Mouse (Mus musculus): ENCODE results near the gene A930017K11Rik. TPM values are rescaled to one million over a fixed set of nuclear protein-coding genes. Genes with fewer than 3 reads are reported as not detected.
A peak's percentile ranks its signal among the peaks of the same experiment; 100 is the strongest.

Gene A930017K11Rik
- polyA plus RNA-seq, 1 experiment from 2014 or later, result 0.09 TPM

- no peak overlapping the region for H3K4me2 ChIP-seq
- peak overlapping the region; percentile 10; the same call in 1 of the 2 replicates for H3K27ac ChIP-seq
- peaks cover 31% of the 10 kb centered on the region for H3K4me1 ChIP-seq
- no peak overlapping the region for H3K9ac ChIP-seq
- ATAC-seq (ENCODE audit: borderline replicate concordance, extremely low read depth, low FRiP score, low TSS enrichment), result no peak
- 72% methylated on average over 5 of the region's 5 CpGs for WGBS
- no peaks in the 10 kb centered on the region for H3K27me3 ChIP-seq
- no peaks in the 10 kb centered on the region for H3K9me3 ChIP-seq
- H3K36me3 ChIP-seq, result no peaks in the 10 kb centered on the region
- no peak overlapping the region for H3K4me3 ChIP-seq
These were observed 27.7 kb upstream of the A930017K11Rik start for GRCm38 (mm10) chr17:25979829-25980738.

DNA sequence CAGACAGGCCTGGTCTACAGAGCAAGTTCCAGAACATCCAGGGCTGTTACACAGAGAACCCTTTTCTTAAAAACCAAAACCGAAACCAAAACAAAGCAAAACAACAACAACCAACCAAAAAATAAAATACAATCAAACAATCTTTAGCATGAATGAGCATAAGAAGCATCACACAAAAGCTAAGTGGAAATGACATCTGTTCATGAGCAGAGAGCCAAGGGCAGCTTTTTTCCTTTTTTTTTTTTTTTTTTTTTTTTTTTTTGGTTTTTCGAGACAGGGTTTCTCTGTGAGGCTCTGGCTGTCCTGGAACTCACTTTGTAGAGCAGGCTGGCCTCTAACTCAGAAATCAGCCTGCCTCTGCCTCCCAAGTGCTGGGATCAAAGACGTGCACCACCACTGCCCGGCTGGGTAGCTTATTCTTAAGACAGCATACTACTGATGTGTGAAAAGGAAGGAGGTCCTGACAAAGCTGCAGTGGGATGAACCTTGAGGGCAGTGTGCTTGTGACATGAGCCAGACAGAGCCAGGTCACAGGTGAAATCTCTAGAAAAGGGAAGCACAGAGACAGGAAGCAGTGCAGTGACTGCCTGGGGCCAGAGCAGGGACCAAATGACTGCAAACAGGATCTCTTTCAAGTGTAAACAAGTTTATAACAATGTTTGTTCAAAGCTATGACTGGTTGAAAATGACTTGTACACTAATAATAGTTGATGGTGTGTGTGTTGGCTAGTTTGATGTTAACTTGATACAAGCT lies 18.8 kb upstream of the A930017K11Rik start:
- H3K27ac ChIP-seq, result no peak overlapping the region
- WGBS, result 76% methylated on average over 4 of the region's 4 CpGs
- no peak for ATAC-seq (ENCODE audit: borderline replicate concordance, extremely low read depth, low FRiP score, low TSS enrichment)

DNA sequence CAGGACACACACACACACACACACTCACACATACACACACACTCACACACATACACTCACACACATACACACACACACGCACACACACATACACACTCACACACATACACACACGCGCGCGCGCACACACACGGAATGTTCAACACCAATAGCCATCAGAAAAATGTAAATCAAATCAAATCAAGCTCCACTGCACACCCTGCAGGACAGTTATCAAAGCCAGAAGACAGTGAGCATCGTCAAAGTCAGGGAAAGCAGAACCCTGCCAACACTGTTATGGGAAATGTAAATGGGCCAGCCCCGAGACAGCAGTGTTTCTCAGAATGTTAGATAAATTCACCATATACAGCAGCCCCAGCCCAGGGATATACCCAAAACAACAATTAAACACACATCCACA lies 18.1 kb upstream of the A930017K11Rik start:
- Histone ChIP-seq H3K4me3 (no peak overlapping the region), H3K9ac (no peak overlapping the region), H3K27me3 (no peaks in the 10 kb centered on the region), H3K4me1 (peaks cover 21% of the 10 kb centered on the region), H3K4me2 (no peak overlapping the region), H3K9me3 (no peaks in the 10 kb centered on the region), H3K27ac (no peak overlapping the region), H3K36me3 (no peaks in the 10 kb centered on the region)
- 92% methylated on average over 9 of the region's 9 CpGs for WGBS
- ATAC-seq (ENCODE audit: borderline replicate concordance, extremely low read depth, low FRiP score, low TSS enrichment), result no peak

More for the DNA sequence above, 18.8 kb upstream of the A930017K11Rik start:
- Histone ChIP-seq H3K4me3 (no peak overlapping the region), H3K27me3 (no peaks in the 10 kb centered on the region), H3K36me3 (no peaks in the 10 kb centered on the region), H3K4me1 (peaks cover 21% of the 10 kb centered on the region), H3K4me2 (no peak overlapping the region), H3K9me3 (no peaks in the 10 kb centered on the region), H3K9ac (no peak overlapping the region)

- Histone ChIP-seq H3K4me3 (no peak overlapping the region), H3K4me1 (peaks cover 21% of the 10 kb centered on the region), H3K27ac (peak overlapping the region; percentile 51), H3K9me3 (no peaks in the 10 kb centered on the region), H3K9ac (no peak overlapping the region), H3K4me2 (no peak overlapping the region), H3K36me3 (no peaks in the 10 kb centered on the region), H3K27me3 (no peaks in the 10 kb centered on the region)
- ATAC-seq (ENCODE audit: borderline replicate concordance, extremely low read depth, low FRiP score, low TSS enrichment), result no peak; the same call in 1 of the 2 replicates
- WGBS, result 64% methylated on average over 1 of the region's 1 CpGs
These were observed 15.8 kb upstream of the A930017K11Rik start for GRCm38 (mm10) chr17:25968176-25968575.

DNA sequence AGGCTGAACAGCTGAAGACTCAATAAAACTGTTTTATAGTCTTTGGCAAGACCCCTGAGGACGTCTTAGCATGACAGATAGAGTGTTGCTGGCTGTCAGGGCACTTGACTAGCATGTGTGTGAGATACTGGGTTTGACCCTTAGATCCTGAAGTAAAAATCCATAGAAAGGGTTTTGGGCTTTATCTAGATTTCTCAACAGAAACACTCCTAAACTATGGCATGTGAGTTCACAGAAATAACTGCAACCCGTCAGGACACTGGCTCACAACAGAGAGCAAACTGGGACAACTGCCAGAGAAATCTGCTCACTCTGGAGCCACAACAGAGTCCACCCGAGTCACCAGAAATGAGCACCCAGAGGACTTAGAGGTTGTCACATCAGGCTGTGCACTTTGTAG lies 15.3 kb upstream of the A930017K11Rik start:
- ATAC-seq (ENCODE audit: borderline replicate concordance, extremely low read depth, low FRiP score, low TSS enrichment), result peak; percentile 55; the same call in 1 of the 2 replicates
- Histone ChIP-seq H3K9ac (no peak overlapping the region), H3K4me1 (peaks cover 21% of the 10 kb centered on the region), H3K9me3 (no peaks in the 10 kb centered on the region), H3K27ac (peak overlapping the region; percentile 51), H3K4me3 (no peak overlapping the region), H3K4me2 (no peak overlapping the region), H3K27me3 (no peaks in the 10 kb centered on the region), H3K36me3 (no peaks in the 10 kb centered on the region)
- WGBS, result 25% methylated on average over 3 of the region's 3 CpGs

DNA sequence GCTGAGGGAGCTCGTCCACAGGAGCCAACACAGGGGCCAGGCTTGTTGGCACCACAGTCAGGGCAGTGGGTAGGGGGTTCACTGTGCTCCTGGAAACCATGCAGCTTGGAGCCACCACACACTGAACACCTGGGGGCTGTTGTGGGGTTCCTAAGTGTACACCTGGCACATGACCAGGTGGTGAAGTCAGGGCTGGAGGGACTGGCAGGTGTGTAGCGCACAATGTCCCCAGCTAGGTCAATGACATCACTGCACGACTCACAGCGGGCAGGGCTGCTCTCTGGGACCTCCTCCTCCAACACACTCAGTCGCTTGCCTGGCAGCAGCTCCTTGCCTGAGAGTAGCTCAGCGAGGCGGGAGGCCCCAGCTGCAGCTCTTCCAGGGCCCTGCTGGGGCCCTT lies 11.9 kb upstream of the A930017K11Rik start:
- H3K36me3 ChIP-seq, result peaks cover 4% of the 10 kb centered on the region; the same call in 1 of the 2 replicates
- WGBS, result 77% methylated on average over 7 of the region's 7 CpGs

GRCm38 (mm10) chr17:25962413-25962905 lies 10.1 kb upstream of the A930017K11Rik start:
- H3K9ac ChIP-seq, result no peak overlapping the region
- no peak for ATAC-seq (ENCODE audit: borderline replicate concordance, extremely low read depth, low FRiP score, low TSS enrichment)
- H3K4me1 ChIP-seq, result peaks cover 9% of the 10 kb centered on the region
- H3K9me3 ChIP-seq, result no peaks in the 10 kb centered on the region
- H3K27ac ChIP-seq, result no peak overlapping the region
- H3K27me3 ChIP-seq, result no peaks in the 10 kb centered on the region
- peaks cover 6% of the 10 kb centered on the region; the same call in 1 of the 2 replicates for H3K36me3 ChIP-seq
- no peak overlapping the region for H3K4me3 ChIP-seq
- 93% methylated on average over 7 of the region's 7 CpGs for WGBS
- H3K4me2 ChIP-seq, result no peak overlapping the region

More for the DNA sequence above, 11.9 kb upstream of the A930017K11Rik start:
- no peak overlapping the region for H3K4me2 ChIP-seq
- ATAC-seq (ENCODE audit: borderline replicate concordance, extremely low read depth, low FRiP score, low TSS enrichment), result no peak
- peaks cover 21% of the 10 kb centered on the region for H3K4me1 ChIP-seq
- no peak overlapping the region for H3K27ac ChIP-seq
- H3K9ac ChIP-seq, result no peak overlapping the region
- H3K9me3 ChIP-seq, result no peaks in the 10 kb centered on the region
- no peaks in the 10 kb centered on the region for H3K27me3 ChIP-seq
- no peak overlapping the region for H3K4me3 ChIP-seq

DNA sequence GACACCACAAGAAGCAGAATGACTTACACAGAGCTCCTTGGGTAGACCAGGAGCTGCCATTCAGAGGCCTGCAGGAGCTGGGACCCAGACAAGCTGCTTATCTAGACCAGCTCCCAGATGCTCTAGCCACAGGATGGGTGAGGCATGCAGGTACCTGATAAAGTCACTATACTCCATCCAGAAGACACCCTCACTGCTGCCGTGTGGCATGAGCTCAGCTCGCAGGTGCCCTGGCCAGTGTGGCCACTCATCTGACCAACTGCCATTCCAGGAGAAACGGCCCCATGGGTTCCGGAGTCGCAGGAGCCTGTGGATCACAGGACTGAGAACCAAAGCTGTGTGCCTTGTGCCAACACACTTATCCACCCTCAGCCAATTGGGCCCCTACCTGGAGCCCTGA lies 9.2 kb upstream of the A930017K11Rik start:
- peaks cover 6% of the 10 kb centered on the region; the same call in 1 of the 2 replicates for H3K36me3 ChIP-seq
- no peak overlapping the region for H3K27ac ChIP-seq
- H3K4me1 ChIP-seq, result 0 out of 2 replicates have a peak, but pooled peaks cover under 1% of the 10 kb centered on the region
- H3K9ac ChIP-seq, result no peak overlapping the region
- no peaks in the 10 kb centered on the region for H3K9me3 ChIP-seq
- no peak overlapping the region for H3K4me2 ChIP-seq
- ATAC-seq (ENCODE audit: borderline replicate concordance, extremely low read depth, low FRiP score, low TSS enrichment), result no peak; the same call in 1 of the 2 replicates
- H3K4me3 ChIP-seq, result no peak overlapping the region
- WGBS, result 95% methylated on average over 5 of the region's 5 CpGs
- no peaks in the 10 kb centered on the region for H3K27me3 ChIP-seq

DNA sequence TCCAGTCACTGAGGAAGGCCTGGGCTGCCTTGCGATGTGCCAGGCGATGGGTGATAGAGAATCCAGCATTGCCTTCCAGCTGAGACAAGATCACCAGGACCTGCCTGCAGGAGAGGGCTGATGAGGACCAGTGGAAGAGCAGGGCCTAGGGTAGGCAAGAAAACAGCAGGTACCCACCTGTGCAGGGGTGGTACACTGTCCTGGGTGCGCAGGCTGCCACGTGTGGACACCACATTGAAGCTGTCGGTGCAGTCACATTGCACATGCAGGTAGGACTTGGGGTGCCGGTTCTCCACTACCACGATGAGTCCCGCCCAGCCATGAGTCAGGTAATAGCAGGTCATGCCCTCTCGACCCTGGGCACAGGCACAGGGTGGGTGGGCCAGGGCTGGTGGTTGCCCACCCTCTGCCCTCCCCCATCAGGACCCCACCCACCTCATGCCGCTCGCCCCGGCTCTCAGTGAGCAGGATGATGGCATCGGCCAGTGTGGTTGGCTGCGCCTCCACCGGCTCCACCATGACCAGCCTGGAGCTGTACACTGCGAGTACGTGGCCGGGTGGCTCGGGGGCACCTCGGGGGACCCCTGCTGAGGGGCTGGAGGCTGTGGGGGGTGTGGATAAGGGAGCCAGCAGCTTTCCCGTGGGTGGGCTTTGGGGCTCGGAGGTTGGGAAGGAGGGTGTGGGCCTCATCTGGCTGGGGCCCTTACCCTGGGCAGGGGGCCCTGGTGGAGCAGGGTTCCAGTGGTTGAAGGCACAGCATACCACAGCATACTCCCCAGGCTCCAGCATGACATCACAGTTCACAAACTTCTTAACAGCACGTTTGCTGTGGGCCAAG lies 7.5 kb upstream of the A930017K11Rik start:
- no peaks in the 10 kb centered on the region for H3K9me3 ChIP-seq
- no peak overlapping the region for H3K27ac ChIP-seq
- 89% methylated on average over 23 of the region's 23 CpGs for WGBS
- H3K4me1 ChIP-seq, result no peaks in the 10 kb centered on the region
- H3K4me3 ChIP-seq, result no peak overlapping the region
- no peaks in the 10 kb centered on the region for H3K27me3 ChIP-seq
- H3K36me3 ChIP-seq, result peaks cover 6% of the 10 kb centered on the region; the same call in 1 of the 2 replicates
- no peak overlapping the region for H3K4me2 ChIP-seq
- no peak overlapping the region for H3K9ac ChIP-seq
- ATAC-seq (ENCODE audit: borderline replicate concordance, extremely low read depth, low FRiP score, low TSS enrichment), result no peak

DNA sequence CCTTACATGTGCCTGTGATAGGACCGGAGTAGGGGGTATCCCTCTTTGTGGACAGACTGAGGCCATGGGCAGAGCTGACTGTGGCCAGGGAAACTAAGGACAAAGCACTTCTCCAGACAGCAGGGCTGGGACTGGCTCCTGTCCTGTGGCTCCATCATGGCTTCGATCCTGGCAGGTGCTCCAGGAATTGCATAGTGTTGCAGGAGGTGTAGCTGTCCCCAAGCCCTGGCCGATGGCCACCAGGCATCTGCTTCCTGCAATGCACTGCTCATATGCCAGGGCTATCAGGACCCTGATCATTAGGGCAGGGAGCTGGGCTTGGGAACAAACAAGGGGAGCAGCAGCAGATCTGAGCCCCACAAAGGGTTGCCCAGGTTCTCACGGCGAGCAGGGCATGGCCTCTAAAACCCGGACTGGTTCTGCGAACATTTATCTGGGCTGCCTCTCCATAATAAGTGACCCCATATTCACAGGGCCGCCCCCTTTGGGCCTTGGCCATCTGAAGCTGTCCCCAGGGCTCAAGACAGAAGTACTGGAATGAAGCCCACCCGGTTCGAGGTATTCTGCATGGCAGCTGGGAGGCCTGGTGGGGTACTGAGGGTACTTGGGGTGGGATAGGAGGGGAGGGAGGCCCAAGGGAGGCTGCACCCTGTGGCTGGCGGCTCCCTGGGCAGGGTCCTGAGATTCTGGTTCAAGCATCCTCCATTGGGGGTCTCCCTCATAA lies 6.6 kb upstream of the A930017K11Rik start:
- no peak overlapping the region for H3K9ac ChIP-seq
- no peak overlapping the region for H3K4me2 ChIP-seq
- no peak for ATAC-seq (ENCODE audit: borderline replicate concordance, extremely low read depth, low FRiP score, low TSS enrichment)
- no peaks in the 10 kb centered on the region for H3K4me1 ChIP-seq
- H3K27ac ChIP-seq, result no peak overlapping the region
- WGBS, result 86% methylated on average over 11 of the region's 11 CpGs
- H3K27me3 ChIP-seq, result peaks cover 3% of the 10 kb centered on the region; the same call in 1 of the 2 replicates
- H3K36me3 ChIP-seq, result peaks cover 6% of the 10 kb centered on the region; the same call in 1 of the 2 replicates
- H3K4me3 ChIP-seq, result no peak overlapping the region
- no peaks in the 10 kb centered on the region for H3K9me3 ChIP-seq
